Mouse (Mus musculus) C3H10T1/2 (cell line): ENCODE data around the gene Gm3629. TPM values are rescaled to one million over a fixed set of nuclear protein-coding genes. Genes with fewer than 3 reads are reported as not detected.

ENCODE experiments used
- polyA plus RNA-seq, 2 experiments: library from polyadenylated mRNA; unstranded; fragments of >200 nt; fragmentation: generic; extraction: Trizol; gene quantifications; one replicate each; pipeline ENCODE4 v1.2.1; 2012; ENCODE audit warnings: missing spikeins in 2 of 2

The Gm3629 gene
- polyA plus RNA-seq = not detected

DNA sequence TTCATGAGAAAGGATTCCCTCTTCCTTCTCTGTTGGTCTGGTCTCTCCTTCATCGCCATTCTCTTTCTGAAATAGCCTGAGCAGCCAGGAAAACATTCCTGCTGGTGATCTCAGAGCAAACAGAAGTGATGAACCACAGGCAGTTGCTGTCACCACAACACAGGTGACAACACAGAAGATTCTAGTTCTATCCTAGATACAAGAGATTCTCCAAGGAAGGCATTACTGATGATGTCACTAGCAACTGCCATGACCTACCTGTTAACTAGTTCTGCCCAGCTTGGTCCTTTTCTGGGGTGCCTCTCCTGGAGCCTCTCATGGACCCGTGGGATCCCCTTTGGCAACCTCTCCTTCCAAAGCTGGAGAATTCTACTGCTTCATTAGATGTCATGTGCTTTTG, at the start of gene Gm3629:
Gene Gm3629 (minus strand): TSS at position 101 of the 400 bp plus-strand sequence.

DNA sequence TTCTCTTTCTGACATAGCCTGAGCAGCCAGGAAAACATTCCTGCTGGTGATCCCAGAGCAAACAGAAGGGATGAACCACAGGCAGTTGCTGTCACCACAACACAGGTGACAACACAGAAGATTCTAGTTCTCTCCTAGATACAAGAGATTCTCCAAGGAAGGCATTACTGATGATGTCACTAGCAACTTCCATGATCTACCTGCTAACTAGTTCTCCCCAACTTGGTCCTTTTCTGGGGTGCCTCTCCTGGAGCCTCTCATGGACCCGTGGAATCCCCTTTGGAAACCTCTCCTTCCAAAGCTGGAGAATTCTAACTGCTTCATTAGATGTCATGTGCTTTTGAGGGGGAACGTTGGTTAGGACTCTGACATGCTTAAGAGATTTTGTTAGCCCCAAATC, 31.9 kb upstream of the Gm3629 start, which contains the start of gene Gm3460:
Gene Gm3460 (minus strand): TSS at position 101 of the 400 bp plus-strand sequence.

DNA sequence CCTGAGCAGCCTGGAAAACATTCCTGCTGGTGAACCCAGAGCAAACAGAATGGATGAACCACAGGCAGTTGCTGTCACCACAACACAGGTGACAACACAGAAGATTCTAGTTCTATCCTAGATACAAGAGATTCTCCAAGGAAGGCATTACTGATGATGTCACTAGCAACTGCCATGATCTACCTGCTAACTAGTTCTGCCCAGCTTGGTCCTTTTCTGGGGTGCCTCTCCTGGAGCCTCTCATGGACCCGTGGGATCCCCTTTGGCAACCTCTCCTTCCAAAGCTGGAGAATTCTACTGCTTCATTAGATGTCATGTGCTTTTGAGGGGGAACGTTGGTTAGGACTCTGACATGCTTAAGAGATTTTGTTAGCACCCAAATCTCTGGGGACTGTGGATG, 53.2 kb downstream of the Gm3629 start, which contains the start of gene Gm8356:
Gene Gm8356 (minus strand): TSS at position 101 of the 400 bp plus-strand sequence.

Other genes with a start within 250 kb of the Gm3629 start
- not detected for gene Gm3618, start 246.9 kb downstream of the Gm3629 start, polyA plus RNA-seq
- gene Gm16440, start 200.3 kb downstream of the Gm3629 start, polyA plus RNA-seq = not detected
- not detected for gene Gm3591, start 178.1 kb downstream of the Gm3629 start, polyA plus RNA-seq
- gene Gm3594, start 146.0 kb downstream of the Gm3629 start, polyA plus RNA-seq = not detected
- gene Gm8356, start 53.3 kb downstream of the Gm3629 start, polyA plus RNA-seq = not detected
- gene Gm3460, start 31.8 kb upstream of the Gm3629 start, polyA plus RNA-seq = not detected
- gene Gm10251, start 93.6 kb upstream of the Gm3629 start, polyA plus RNA-seq = not detected
- not detected for gene Gm8050, start 129.6 kb upstream of the Gm3629 start, polyA plus RNA-seq
- under 1 TPM; 0.01 to 0.41 TPM for gene Gm3636, start 151.7 kb upstream of the Gm3629 start, polyA plus RNA-seq
- not detected for gene Gm8362, start 183.8 kb upstream of the Gm3629 start, polyA plus RNA-seq
- gene Gm3642, start 249.7 kb upstream of the Gm3629 start, polyA plus RNA-seq = not detected